11 mouse cellular contexts compared by ENCODE assay signal in the genomic region with DNA sequence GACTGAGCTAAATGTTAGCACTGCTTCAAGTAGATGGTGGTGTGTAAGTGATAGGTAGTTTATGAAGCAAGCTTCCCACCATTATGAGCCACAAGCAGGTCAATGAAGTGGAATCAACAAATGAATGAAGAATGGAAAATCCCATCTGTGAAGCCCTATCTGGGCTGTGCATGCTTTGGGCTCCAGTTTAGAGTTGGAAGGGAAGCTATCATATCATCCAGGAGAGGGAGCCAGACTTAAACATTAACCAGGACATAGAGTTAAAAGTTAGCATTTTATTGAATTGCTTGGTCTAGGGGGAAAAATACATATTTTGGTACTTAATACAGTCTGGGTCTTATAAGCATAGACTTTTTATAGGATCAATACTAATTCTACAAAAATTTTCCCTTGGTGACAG.
DNase-seq lines count a peak whose midpoint lies in the region; ATAC-seq and TF ChIP-seq lines count a peak whose summit lies in the region.
"Had no signal": no experiment of that assay in that cellular context is flagged by ENCODE, and none has a peak within 500 bp of the region (broad histone marks: within the 10 kb centered on the region; RNA-seq: fewer than 3 reads in every experiment).

No protein-coding gene starts in this region.

- ATAC-seq in megakaryocyte-erythroid progenitor cell, adult 5-6 weeks (replicated peaks; ENCODE audit: low FRiP score, low TSS enrichment, poor library complexity, severe bottlenecking) = no peak

- no peaks in the 10 kb centered on the region for H3K4me1 ChIP-seq in ES-E14 (ENCODE audit: control insufficient read depth in 2 of 2, insufficient read depth in 2 of 2, low read length in 2 of 2, poor library complexity in 1 of 2)
- H3K4me1 ChIP-seq: limb, embryonic 12.5 days had no signal

- peak; percentile 41 for TF ChIP-seq CTCF in gastrocnemius, adult 2 months (IDR thresholded peaks at IDR 0.05)
- TF ChIP-seq CTCF in left cerebral cortex, adult 2 months (IDR thresholded peaks at IDR 0.05) = peak; percentile 70

- intact Hi-C loops in gastrocnemius, adult 2 months (cut with DNase I) = no loop called here
- intact Hi-C loops in left cerebral cortex, adult 2 months (cut with DNase I) = loop anchor here (10.0 kb wide), 1 partner anchor 419 kb away; no protein-coding TSS in a partner anchor

- in situ Hi-C loops in ES-E14 (cut with MboI; ENCODE audit: low sequenced_read_pairs in 2 of 2, unreplicated experiment in 2 of 2) = no loop called here

- no peak overlapping the region for H3K9ac ChIP-seq in ES-E14 (ENCODE audit: insufficient read depth, low read depth, low read length, poor library complexity, severe bottlenecking)
- H3K9ac ChIP-seq: limb, embryonic 12.5 days had no signal

- DNase-seq in gastrocnemius, adult 2 months = no peak
- DNase-seq in gastrocnemius, postnatal 25 days = no peak
- no peak for DNase-seq in left cerebral cortex, adult 2 months (ENCODE audit: extremely low spot score in 1 of 2, low spot score in 2 of 2)
- no peak for DNase-seq in left cerebral cortex, adult 18-20 months (ENCODE audit: low spot score in 2 of 2)
- no peak for DNase-seq in ES-E14 (ENCODE audit: low read depth, low spot score)
- DNase-seq in cerebellum, adult 9-10 months = peak; percentile 82
- no peak for DNase-seq in MN1 (ENCODE audit: low spot score)
- DNase-seq: adrenal gland, postnatal 14 days; right cerebral cortex, postnatal 25 days had no signal

- H3K36me3 ChIP-seq in ES-E14 (ENCODE audit: control insufficient read depth, insufficient read depth, low read length, poor library complexity, severe bottlenecking) = no peaks in the 10 kb centered on the region
- H3K36me3 ChIP-seq: limb, embryonic 12.5 days had no signal

- H3K27ac ChIP-seq in gastrocnemius, adult 2 months = no peak overlapping the region
- H3K27ac ChIP-seq in left cerebral cortex, adult 2 months = no peak overlapping the region
- no peak overlapping the region for H3K27ac ChIP-seq in ES-E14 (ENCODE audit: insufficient read depth, low read depth, low read length, poor library complexity, severe bottlenecking)
- H3K27ac ChIP-seq: limb, embryonic 12.5 days had no signal

- no peaks in the 10 kb centered on the region for H3K9me3 ChIP-seq in ES-E14 (ENCODE audit: control insufficient read depth, insufficient read depth, low read depth, low read length)
- H3K9me3 ChIP-seq: limb, embryonic 12.5 days had no signal

- H3K4me3 ChIP-seq in gastrocnemius, adult 2 months = no peak overlapping the region
- no peak overlapping the region for H3K4me3 ChIP-seq in left cerebral cortex, adult 2 months
- H3K4me3 ChIP-seq in ES-E14 (ENCODE audit: insufficient read depth in 1 of 2, low read depth in 1 of 2, low read length in 2 of 2, poor library complexity in 1 of 2, severe bottlenecking in 1 of 2) = no peak overlapping the region
- H3K4me3 ChIP-seq: limb, embryonic 12.5 days had no signal

TF ChIP-seq in ES-E14, 5 proteins besides CTCF, POLR2A, EP300 and RAD21:
- TF ChIP-seq ZNF384 (IDR thresholded peaks at IDR 0.05; ENCODE audit: low read depth, low read length) (no peak), ZC3H11A (IDR thresholded peaks at IDR 0.05; ENCODE audit: borderline replicate concordance, low read depth, low read length) (peak; percentile 11; the same call in 1 of the 2 replicates)
